Mouse (Mus musculus): Measurements from ENCODE around the gene Col11a1. TPM values are rescaled to one million over a fixed set of nuclear protein-coding genes. Genes with fewer than 3 reads are reported as not detected.
A peak's percentile ranks its signal among the peaks of the same experiment; 100 is the strongest.

The Col11a1 gene
- 1 to 10 TPM; 3.8 to 9.3 TPM for total RNA-seq (2021)
- long read RNA-seq, experiment 1, partial matches to known transcripts = 2 of 2 reads
- long read RNA-seq, experiment 1, other reads (novel, unspliced or antisense) = 0 of 2 reads
- long read RNA-seq, experiment 2, partial matches to known transcripts = 2 of 4 reads
- long read RNA-seq, experiment 2, other reads (novel, unspliced or antisense) = 0 of 4 reads

GRCm38 (mm10) chr3:114029971-114030635 is at the start of gene Col11a1:
Gene Col11a1, plus strand, starts transcription at chr3:114030540.
- DNase-seq (ENCODE audit: low spot score in 2 of 2) = peak; percentile 6 to 15

- no peak for DNase-seq (ENCODE audit: low spot score in 2 of 2)
Observed at GRCm38 (mm10) chr3:113990936-113991335, 39.4 kb upstream of the Col11a1 start.

GRCm38 (mm10) chr3:114030886-114031285 is 546 bp downstream of the Col11a1 start:
- no peak for DNase-seq (ENCODE audit: low spot score in 2 of 2)

- no peak for DNase-seq (ENCODE audit: low spot score in 2 of 2)
Observed at GRCm38 (mm10) chr3:114031351-114032213, 1.2 kb downstream of the Col11a1 start.

- no peak for DNase-seq (ENCODE audit: low spot score in 2 of 2)
Observed at GRCm38 (mm10) chr3:114032333-114032732, 2.0 kb downstream of the Col11a1 start.

GRCm38 (mm10) chr3:114052406-114052805 is 22.1 kb downstream of the Col11a1 start:
- DNase-seq (ENCODE audit: low spot score in 2 of 2) = no peak

GRCm38 (mm10) chr3:114053501-114053900 is 23.2 kb downstream of the Col11a1 start:
- no peak for DNase-seq (ENCODE audit: low spot score in 2 of 2)

GRCm38 (mm10) chr3:114065123-114065522 is 34.8 kb downstream of the Col11a1 start:
- no peak for DNase-seq (ENCODE audit: low spot score in 2 of 2)

- DNase-seq (ENCODE audit: low spot score in 2 of 2) = no peak
Observed at GRCm38 (mm10) chr3:114065587-114065986, 35.2 kb downstream of the Col11a1 start.

- DNase-seq (ENCODE audit: low spot score in 2 of 2) = no peak
Observed at GRCm38 (mm10) chr3:114099335-114099734, 69.0 kb downstream of the Col11a1 start.

GRCm38 (mm10) chr3:114107099-114107498 is 76.8 kb downstream of the Col11a1 start:
- DNase-seq (ENCODE audit: low spot score in 2 of 2) = no peak

- DNase-seq (ENCODE audit: low spot score in 2 of 2) = no peak
Observed at GRCm38 (mm10) chr3:114147140-114147539, 116.8 kb downstream of the Col11a1 start.

GRCm38 (mm10) chr3:114197964-114198750 is 167.8 kb downstream of the Col11a1 start:
- DNase-seq (ENCODE audit: low spot score in 2 of 2) = no peak

GRCm38 (mm10) chr3:114212255-114212654 is 181.9 kb downstream of the Col11a1 start:
- no peak for DNase-seq (ENCODE audit: low spot score in 2 of 2)

- no peak for DNase-seq (ENCODE audit: low spot score in 2 of 2)
Observed at GRCm38 (mm10) chr3:114216105-114216504, 185.8 kb downstream of the Col11a1 start.

GRCm38 (mm10) chr3:114229501-114229900 is 199.2 kb downstream of the Col11a1 start:
- no peak for DNase-seq (ENCODE audit: low spot score in 2 of 2)
